Mouse (Mus musculus) forebrain, postnatal 0 days (tissue): ENCODE measurements around the gene Skap1. TPM values are rescaled to one million over a fixed set of nuclear protein-coding genes. Genes with fewer than 3 reads are reported as not detected.
A peak's percentile ranks its signal among the peaks of the same experiment; 100 is the strongest.

Source experiments
- ATAC-seq: fragments of 200-750 bp; cut with Nextera tagmentation; 2 replicates; pipeline ENCODE4 v1.8.0; 2017; ENCODE audit warnings: mild to moderate bottlenecking, moderate library complexity
- DNase-seq: peaks from one replicate; pipeline ENCODE4 v3.0.0-alpha.2; 2015
- H3K27ac ChIP-seq: fragments of 300-500 bp; sonication (generic); 2 replicates; pipeline ENCODE4 v1.5.1; 2014; ENCODE audit warnings: low read depth, mild to moderate bottlenecking, antibody characterized with exemption, low read length, moderate library complexity, mixed read lengths
- H3K27me3 ChIP-seq: fragments of 300-500 bp; sonication (generic); 2 replicates; pipeline ENCODE4 v1.6.1; 2014; ENCODE audit warnings: mild to moderate bottlenecking, low read length, mixed read lengths; ENCODE audit not compliant: insufficient read depth
- H3K36me3 ChIP-seq: fragments of 300-500 bp; sonication (generic); 2 replicates; pipeline ENCODE4 v1.6.1; 2014; ENCODE audit warnings: mild to moderate bottlenecking, moderate library complexity; ENCODE audit not compliant: insufficient read depth
- H3K4me1 ChIP-seq: fragments of 300-500 bp; sonication (generic); 2 replicates; pipeline ENCODE4 v1.6.1; 2014; ENCODE audit warnings: antibody characterized with exemption; ENCODE audit not compliant: insufficient read depth
- H3K4me2 ChIP-seq: fragments of 300-500 bp; sonication (generic); 2 replicates; pipeline ENCODE4 v1.6.1; 2014; ENCODE audit warnings: low read depth, mild to moderate bottlenecking, moderate library complexity
- H3K4me3 ChIP-seq: fragments of 300-500 bp; sonication (generic); 2 replicates; pipeline ENCODE4 v1.5.1; 2014; ENCODE audit warnings: low read depth, low read length, mixed read lengths
- H3K9ac ChIP-seq: fragments of 300-500 bp; sonication (generic); 2 replicates; pipeline ENCODE4 v1.6.1; 2014; ENCODE audit warnings: mild to moderate bottlenecking
- H3K9me3 ChIP-seq: fragments of 300-500 bp; sonication (generic); 2 replicates; pipeline ENCODE4 v1.6.1; 2016; ENCODE audit warnings: low read length
- CTCF ChIP-seq: sonication (generic); IDR thresholded peaks from 2 replicates; pipeline ENCODE4 v1.5.1; 2016; ENCODE audit warnings: antibody characterized with exemption, control low read depth, low read depth
- WGBS: fragments of 180-500 bp; shearing (Covaris S2); extraction: QIAGEN DNeasy Blood & Tissue Kit; methylation state at CpG from one replicate; pipeline ENCODE4 v1.1.7; 2014; 5-methylcytosine and 5-hydroxymethylcytosine counted together
- polyA plus RNA-seq: library from polyadenylated mRNA; unstranded; fragments of >200 nt; fragmentation: Nextera tagmentation; extraction: Ambion mirVana; gene quantifications from 2 replicates; pipeline ENCODE4 v1.2.1, GENCODE M21; 2015
- total RNA-seq: library from RNA; depleted of rRNA; stranded (reverse); fragments of >200 nt; gene quantifications from 2 replicates; pipeline ENCODE4 v1.2.3, GENCODE M21; 2014

Gene Skap1
- total and polyA plus RNA-seq, 2 experiments from 2014 or later = 1.6 to 3.7 TPM

DNA sequence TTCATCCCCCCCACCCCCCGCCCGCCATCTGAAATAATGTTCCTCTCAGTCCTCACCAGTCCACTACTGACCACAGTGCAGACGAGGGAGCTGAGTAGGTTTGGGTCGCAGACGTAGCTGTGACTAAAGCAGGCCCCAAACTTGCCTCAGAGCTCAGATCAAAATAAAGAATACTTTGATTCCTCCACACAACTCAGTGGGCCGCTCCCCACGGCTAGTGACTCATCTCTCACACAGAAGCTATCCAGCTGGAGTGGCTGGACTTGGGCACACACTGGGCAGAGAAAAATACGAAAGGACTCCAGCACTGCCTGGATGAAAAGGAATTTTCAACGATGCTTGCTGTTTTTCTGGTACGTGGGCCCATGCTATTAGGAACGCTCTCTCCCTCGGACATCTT, 302.2 kb downstream of the Skap1 start:
- H3K9ac ChIP-seq = no peak overlapping the region
- 65% methylated on average over 12 of the region's 12 CpGs for WGBS

DNA sequence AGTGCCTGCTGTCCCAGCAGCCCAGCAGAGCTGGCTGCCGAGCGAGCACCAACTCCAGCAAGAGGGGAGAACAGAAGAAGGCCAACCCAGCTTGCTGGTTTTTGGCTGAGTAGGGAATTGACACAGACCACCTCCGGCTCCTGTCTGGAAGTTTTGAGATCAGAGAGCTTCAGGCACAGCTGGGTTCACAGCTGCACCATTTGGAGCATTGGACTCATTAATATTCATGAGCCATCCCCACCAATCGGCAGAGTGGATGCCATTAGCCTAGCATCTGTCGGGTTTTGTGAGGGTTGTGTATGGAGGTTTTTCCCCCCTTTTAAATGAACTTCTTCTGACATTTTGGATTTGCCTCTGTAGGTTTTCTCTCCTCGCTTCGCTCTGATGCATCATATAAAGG, 302.7 kb downstream of the Skap1 start:
- Histone ChIP-seq H3K4me2 (no peak overlapping the region), H3K9me3 (no peaks in the 10 kb centered on the region), H3K27me3 (no peaks in the 10 kb centered on the region), H3K36me3 (peaks cover 47% of the 10 kb centered on the region), H3K4me3 (no peak overlapping the region), H3K27ac (no peak overlapping the region), H3K4me1 (no peaks in the 10 kb centered on the region), H3K9ac (no peak overlapping the region)
- no peak for TF ChIP-seq CTCF
- ATAC-seq (peak; percentile 80), DNase-seq (peak; percentile 49)
- WGBS = 19% methylated on average over 7 of the region's 7 CpGs

More for the DNA sequence above, 302.2 kb downstream of the Skap1 start:
- H3K4me3 ChIP-seq = no peak overlapping the region
- ATAC-seq (no peak), DNase-seq (no peak)
- H3K4me2 ChIP-seq = no peak overlapping the region
- no peaks in the 10 kb centered on the region for H3K9me3 ChIP-seq
- no peaks in the 10 kb centered on the region for H3K4me1 ChIP-seq
- no peaks in the 10 kb centered on the region for H3K27me3 ChIP-seq
- H3K27ac ChIP-seq = no peak overlapping the region
- no peak for TF ChIP-seq CTCF
- H3K36me3 ChIP-seq = peaks cover 41% of the 10 kb centered on the region

DNA sequence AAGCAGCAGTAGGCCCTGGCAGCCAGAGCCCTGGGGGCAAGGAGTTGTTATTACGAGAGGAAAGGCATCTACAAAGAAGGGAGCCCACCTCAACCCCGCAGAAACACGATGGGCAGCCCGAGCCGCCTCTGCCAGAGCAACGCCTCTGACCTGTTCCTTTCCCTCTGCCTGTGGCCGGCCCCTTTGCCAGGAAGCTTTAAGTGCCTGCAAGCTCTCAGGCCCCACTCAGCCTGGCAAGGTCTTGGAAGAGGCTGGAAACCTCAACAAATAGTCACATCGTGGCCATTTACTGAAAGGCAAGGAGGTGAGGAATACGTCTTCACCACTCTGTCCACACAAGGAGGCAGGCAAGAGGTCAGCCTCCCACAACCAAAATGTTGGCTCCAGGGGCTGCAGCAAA, 303.8 kb downstream of the Skap1 start:
- no peak overlapping the region for H3K4me2 ChIP-seq
- no peak overlapping the region for H3K4me3 ChIP-seq
- 74% methylated on average over 9 of the region's 9 CpGs for WGBS
- peak overlapping the region; percentile 21; the same call in 1 of the 2 replicates for H3K27ac ChIP-seq
- H3K4me1 ChIP-seq = no peaks in the 10 kb centered on the region
- ATAC-seq (no peak), DNase-seq (no peak)
- H3K27me3 ChIP-seq = no peaks in the 10 kb centered on the region
- TF ChIP-seq CTCF = no peak
- no peaks in the 10 kb centered on the region for H3K9me3 ChIP-seq
- H3K36me3 ChIP-seq = peaks cover 56% of the 10 kb centered on the region
- no peak overlapping the region for H3K9ac ChIP-seq

DNA sequence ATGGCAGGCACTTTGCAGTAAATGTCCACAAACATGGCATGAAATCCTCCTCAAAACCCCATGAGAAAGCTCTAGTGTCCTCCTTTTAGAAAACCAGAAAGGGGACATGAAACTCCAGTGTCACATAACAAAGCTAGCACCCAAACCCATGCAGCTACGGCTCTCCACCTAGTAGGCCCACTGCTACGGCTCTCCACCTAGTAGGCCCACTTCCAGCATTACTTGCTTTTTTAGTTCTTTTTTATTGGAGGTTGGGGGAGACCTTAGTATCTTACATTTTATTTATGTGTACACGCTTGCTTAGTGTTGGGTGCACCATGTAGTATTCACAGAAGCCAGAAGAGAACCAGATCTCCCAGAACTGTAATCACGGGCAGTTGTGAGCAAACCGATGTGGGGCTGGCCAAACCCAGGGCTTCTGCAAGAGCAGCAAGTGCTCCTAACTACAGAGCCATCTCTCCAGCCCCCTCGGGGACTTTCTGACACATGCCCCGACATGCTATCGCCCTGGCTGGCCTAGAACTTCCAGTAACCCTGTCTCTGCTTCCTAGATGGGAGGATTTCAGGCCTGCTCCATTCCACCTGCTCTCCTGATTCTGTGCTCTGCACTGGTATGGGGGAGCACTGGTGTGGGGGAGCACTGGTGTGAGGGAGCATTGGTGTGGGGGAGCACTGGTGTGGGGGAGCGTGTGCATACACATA, 307.0 kb downstream of the Skap1 start:
- no peaks in the 10 kb centered on the region for H3K9me3 ChIP-seq
- no peak for TF ChIP-seq CTCF
- H3K36me3 ChIP-seq = peaks cover 56% of the 10 kb centered on the region
- no peak overlapping the region for H3K4me3 ChIP-seq
- no peak overlapping the region for H3K27ac ChIP-seq
- H3K4me2 ChIP-seq = no peak overlapping the region
- H3K27me3 ChIP-seq = no peaks in the 10 kb centered on the region
- no peak for ATAC-seq
- DNase-seq = no peak
- H3K9ac ChIP-seq = no peak overlapping the region
- H3K4me1 ChIP-seq = 0 out of 2 replicates have a peak, but pooled peaks cover 3% of the 10 kb centered on the region
- 96% methylated on average over 9 of the region's 9 CpGs for WGBS

DNA sequence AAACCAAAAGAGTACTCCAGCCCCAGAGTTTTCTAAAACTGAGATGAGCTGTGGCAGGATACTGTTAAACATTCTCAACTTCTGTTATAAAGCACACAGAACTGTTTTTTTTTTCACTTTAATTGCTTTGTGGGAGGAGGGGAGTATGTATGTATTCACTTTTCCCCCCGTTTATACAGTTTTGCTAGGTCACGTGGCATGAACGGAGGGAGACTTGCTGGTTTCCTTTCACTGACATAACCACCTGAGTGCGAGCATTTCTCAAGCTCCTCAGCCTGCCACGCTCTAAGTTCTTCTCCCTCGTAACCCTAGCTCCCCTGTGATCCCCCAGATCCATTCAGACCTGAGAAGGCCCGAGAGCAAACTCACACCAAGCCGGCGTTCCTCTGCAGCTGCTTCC, 308.0 kb downstream of the Skap1 start:
- ATAC-seq (no peak), DNase-seq (no peak)
- no peaks in the 10 kb centered on the region for H3K9me3 ChIP-seq
- no peak overlapping the region for H3K27ac ChIP-seq
- no peak overlapping the region for H3K9ac ChIP-seq
- H3K4me3 ChIP-seq = no peak overlapping the region
- H3K27me3 ChIP-seq = no peaks in the 10 kb centered on the region
- H3K36me3 ChIP-seq = peaks cover 51% of the 10 kb centered on the region
- no peak for TF ChIP-seq CTCF
- H3K4me2 ChIP-seq = no peak overlapping the region
- 0 out of 2 replicates have a peak, but pooled peaks cover 4% of the 10 kb centered on the region for H3K4me1 ChIP-seq
- 93% methylated on average over 9 of the region's 9 CpGs for WGBS

DNA sequence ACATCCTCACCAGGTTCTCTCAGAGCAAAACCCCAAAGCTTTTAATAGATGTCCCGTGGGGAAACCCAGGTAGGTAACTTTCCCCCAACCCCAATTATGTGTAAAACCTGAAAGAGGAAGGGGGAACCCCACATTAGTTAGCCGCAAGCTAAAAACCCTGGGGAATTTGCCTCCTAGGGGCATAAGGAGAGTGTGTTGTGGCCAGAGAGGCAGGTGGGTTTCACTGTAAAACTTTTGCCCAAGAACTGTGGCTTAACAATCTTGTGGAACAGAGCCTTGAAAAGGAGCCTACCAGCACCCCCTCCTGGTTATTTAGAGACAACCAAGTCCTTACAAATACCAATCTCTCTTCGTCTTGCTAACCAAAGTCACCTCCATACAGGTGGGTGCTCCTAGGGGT, 310.1 kb downstream of the Skap1 start:
- Histone ChIP-seq H3K36me3 (peaks cover 33% of the 10 kb centered on the region), H3K9me3 (no peaks in the 10 kb centered on the region), H3K27me3 (no peaks in the 10 kb centered on the region), H3K27ac (no peak overlapping the region), H3K4me2 (no peak overlapping the region), H3K9ac (no peak overlapping the region), H3K4me3 (no peak overlapping the region), H3K4me1 (0 out of 2 replicates have a peak, but pooled peaks cover 4% of the 10 kb centered on the region)
- no peak; the same call in 1 of the 2 replicates for TF ChIP-seq CTCF
- WGBS = 83% methylated on average over 3 of the region's 3 CpGs
- DNase-seq = no peak
- ATAC-seq = no peak

DNA sequence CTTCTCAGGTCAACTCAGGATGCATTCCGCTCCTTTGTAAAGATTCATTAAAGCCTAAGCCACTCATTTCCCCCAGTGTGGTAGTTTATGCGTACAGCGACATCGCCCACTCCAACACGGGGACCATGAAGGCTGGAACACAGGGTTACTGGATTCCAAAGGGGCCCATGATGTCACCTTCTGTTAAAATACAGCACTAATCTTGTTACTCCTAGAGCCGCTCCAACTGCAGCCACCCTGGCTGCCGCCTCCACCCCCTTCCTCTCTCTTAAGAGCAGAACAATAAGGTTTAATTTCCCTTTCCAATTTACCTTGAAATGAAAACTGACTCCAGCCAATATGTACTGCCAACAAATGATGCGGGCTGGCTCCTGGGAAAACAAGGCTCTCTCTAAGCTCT, 310.7 kb downstream of the Skap1 start:
- ATAC-seq (no peak), DNase-seq (no peak)
- TF ChIP-seq CTCF = no peak

More for the DNA sequence above, 310.7 kb downstream of the Skap1 start:
- peaks cover 30% of the 10 kb centered on the region for H3K36me3 ChIP-seq
- H3K27ac ChIP-seq = no peak overlapping the region
- 0 out of 2 replicates have a peak, but pooled peaks cover 4% of the 10 kb centered on the region for H3K4me1 ChIP-seq
- WGBS = 74% methylated on average over 8 of the region's 8 CpGs
- no peak overlapping the region for H3K4me3 ChIP-seq
- H3K9me3 ChIP-seq = no peaks in the 10 kb centered on the region
- H3K9ac ChIP-seq = no peak overlapping the region
- H3K27me3 ChIP-seq = no peaks in the 10 kb centered on the region
- no peak overlapping the region for H3K4me2 ChIP-seq
